Mouse (Mus musculus): Measurements from ENCODE around the gene Hoxd11. TPM values are rescaled to one million over a fixed set of nuclear protein-coding genes. Genes with fewer than 3 reads are reported as not detected.

Gene Hoxd11
- polyA plus RNA-seq, 1 experiment: not detected

- Histone ChIP-seq H3K4me3 (ENCODE audit: insufficient read depth, low read depth, low read length) (peak overlapping the region; percentile 36; the same call in 1 of the 2 replicates), H3K4me1 (ENCODE audit: control insufficient read depth, insufficient read depth, insufficient read length, low read length) (no peaks in the 10 kb centered on the region), H3K27ac (replicated peaks; ENCODE audit: low read depth, low read length) (no peak overlapping the region)
Observed at GRCm38 (mm10) chr2:74672481-74673362, 6.6 kb upstream of the Hoxd11 start.

- Histone ChIP-seq H3K4me1 (ENCODE audit: control insufficient read depth, insufficient read depth, insufficient read length, low read length) (no peaks in the 10 kb centered on the region), H3K27ac (replicated peaks; ENCODE audit: low read depth, low read length) (no peak overlapping the region), H3K4me3 (ENCODE audit: insufficient read depth, low read depth, low read length) (no peak overlapping the region)
Observed at GRCm38 (mm10) chr2:74673835-74674425, 5.4 kb upstream of the Hoxd11 start.

GRCm38 (mm10) chr2:74674881-74675665 is 4.3 kb upstream of the Hoxd11 start, which contains the start of gene Hoxd12:
Hoxd12 (plus strand) TSS chr2:74675013.
- Histone ChIP-seq H3K4me1 (ENCODE audit: control insufficient read depth, insufficient read depth, insufficient read length, low read length) (no peaks in the 10 kb centered on the region), H3K4me3 (ENCODE audit: insufficient read depth, low read depth, low read length) (no peak within 1 kb of the TSS), H3K27ac (replicated peaks; ENCODE audit: low read depth, low read length) (no peak within 1 kb of the TSS)

- Histone ChIP-seq H3K27ac (replicated peaks; ENCODE audit: low read depth, low read length) (no peak overlapping the region), H3K4me3 (ENCODE audit: insufficient read depth, low read depth, low read length) (no peak overlapping the region)
Observed at GRCm38 (mm10) chr2:74675666-74676282, 3.6 kb upstream of the Hoxd11 start.

GRCm38 (mm10) chr2:74676376-74677052 is 2.8 kb upstream of the Hoxd11 start:
- H3K27ac ChIP-seq (replicated peaks; ENCODE audit: low read depth, low read length): no peak overlapping the region
- H3K4me1 ChIP-seq (ENCODE audit: control insufficient read depth, insufficient read depth, insufficient read length, low read length): no peaks in the 10 kb centered on the region
- no peak overlapping the region for H3K4me3 ChIP-seq (ENCODE audit: insufficient read depth, low read depth, low read length)

More at GRCm38 (mm10) chr2:74675666-74676282, 3.6 kb upstream of the Hoxd11 start:
- no peaks in the 10 kb centered on the region for H3K4me1 ChIP-seq (ENCODE audit: control insufficient read depth, insufficient read depth, insufficient read length, low read length)

DNA sequence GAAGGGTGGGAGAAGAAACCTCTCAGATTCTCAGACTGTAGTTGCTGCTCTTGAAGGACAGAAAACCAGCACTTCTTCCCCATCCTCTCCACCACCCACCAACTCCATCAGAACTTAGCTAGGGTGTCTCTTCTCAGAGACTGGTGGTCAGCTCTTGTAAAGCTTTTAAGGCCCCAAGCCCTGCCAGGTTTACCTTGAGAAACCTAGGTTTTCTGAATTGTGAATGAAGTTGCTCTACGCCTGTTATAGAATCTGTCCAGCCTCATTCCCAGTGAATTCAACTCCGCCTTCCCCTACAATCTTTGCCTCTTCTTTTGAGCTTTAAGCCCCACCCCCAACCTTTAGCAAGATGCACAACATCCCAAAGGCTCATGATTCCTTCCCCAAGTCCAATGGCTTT is 2.3 kb upstream of the Hoxd11 start:
- no peaks in the 10 kb centered on the region; the same call in 1 of the 2 replicates for H3K4me1 ChIP-seq (ENCODE audit: control insufficient read depth, insufficient read depth, insufficient read length, low read length)
- H3K4me3 ChIP-seq (ENCODE audit: insufficient read depth, low read depth, low read length): no peak overlapping the region
- no peak overlapping the region for H3K27ac ChIP-seq (replicated peaks; ENCODE audit: low read depth, low read length)

DNA sequence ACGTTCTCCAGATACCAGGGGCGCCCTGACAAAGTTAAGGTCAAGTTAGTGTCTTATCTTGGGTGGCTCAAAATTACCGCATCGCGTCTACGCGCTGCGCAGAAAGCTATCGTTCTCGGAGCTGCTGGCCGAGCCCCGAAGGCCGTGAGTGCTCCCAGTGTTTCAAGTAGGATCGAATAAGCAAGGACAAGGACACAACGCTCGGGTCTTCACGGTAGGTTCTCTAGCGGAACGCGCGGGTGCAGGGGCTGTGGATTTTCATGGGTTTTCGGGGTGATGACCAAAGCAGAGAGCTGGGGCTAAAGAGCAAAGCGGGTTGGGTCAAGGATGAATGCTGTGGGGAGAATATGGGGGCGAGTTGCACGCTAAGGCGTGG is 227 bp downstream of the Hoxd11 start:
- H3K27ac ChIP-seq (replicated peaks; ENCODE audit: low read depth, low read length): no peak overlapping the region

GRCm38 (mm10) chr2:74679980-74680379 is 623 bp downstream of the Hoxd11 start:
- Histone ChIP-seq H3K4me1 (ENCODE audit: control insufficient read depth, insufficient read depth, insufficient read length, low read length) (no peaks in the 10 kb centered on the region; the same call in 1 of the 2 replicates), H3K27ac (replicated peaks; ENCODE audit: low read depth, low read length) (no peak overlapping the region), H3K4me3 (ENCODE audit: insufficient read depth, low read depth, low read length) (no peak overlapping the region)

More for the DNA sequence above, 227 bp downstream of the Hoxd11 start:
- Histone ChIP-seq H3K4me1 (ENCODE audit: control insufficient read depth, insufficient read depth, insufficient read length, low read length) (no peaks in the 10 kb centered on the region; the same call in 1 of the 2 replicates), H3K4me3 (ENCODE audit: insufficient read depth, low read depth, low read length) (no peak overlapping the region)

GRCm38 (mm10) chr2:74680561-74681398 is 1.4 kb downstream of the Hoxd11 start:
- H3K4me3 ChIP-seq (ENCODE audit: insufficient read depth, low read depth, low read length): no peak overlapping the region
- no peaks in the 10 kb centered on the region; the same call in 1 of the 2 replicates for H3K4me1 ChIP-seq (ENCODE audit: control insufficient read depth, insufficient read depth, insufficient read length, low read length)
- no peak overlapping the region for H3K27ac ChIP-seq (replicated peaks; ENCODE audit: low read depth, low read length)

DNA sequence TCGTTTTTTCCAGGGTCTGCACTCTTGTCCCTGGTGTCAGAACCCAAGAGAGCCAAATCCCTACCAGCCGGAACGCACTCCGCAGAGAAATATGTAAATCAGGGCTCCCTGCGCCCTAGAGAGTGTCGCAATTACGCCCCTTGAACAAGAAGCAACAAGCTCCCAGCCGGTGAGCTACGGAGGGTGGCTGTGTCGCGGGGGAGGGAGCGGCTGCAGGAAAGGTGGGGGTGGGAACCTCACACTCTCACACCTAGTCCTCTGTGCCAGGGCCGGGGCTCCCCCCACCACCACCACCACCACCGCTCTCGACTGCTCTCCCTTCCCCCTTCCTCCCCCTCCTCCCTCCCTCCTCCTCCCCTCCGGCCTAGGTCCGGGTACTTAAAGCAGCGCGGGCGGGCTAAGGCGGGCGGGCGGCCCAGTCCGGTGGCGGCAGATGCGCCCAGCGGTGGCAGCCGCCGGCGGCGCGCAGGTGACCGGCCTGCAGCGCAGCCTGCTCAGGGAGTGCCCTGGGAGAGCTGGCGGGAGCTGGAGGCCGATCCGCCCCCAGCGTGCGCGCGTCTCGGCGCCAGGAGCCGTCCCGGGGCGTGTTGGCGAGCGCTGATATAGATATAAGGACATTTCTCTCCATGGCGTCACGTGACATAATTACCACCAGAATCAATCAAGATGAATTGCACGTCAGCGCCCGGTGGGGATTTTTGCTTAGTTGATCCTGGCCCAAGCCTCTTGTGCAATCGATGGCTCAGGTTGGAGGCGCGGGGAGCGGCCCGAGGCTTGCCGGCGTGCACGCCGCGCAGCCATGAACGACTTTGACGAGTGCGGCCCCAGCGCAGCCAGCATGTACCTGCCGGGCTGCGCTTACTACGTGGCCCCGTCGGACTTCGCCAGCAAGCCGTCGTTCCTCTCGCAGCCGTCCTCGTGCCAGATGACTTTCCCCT is 2.5 kb downstream of the Hoxd11 start:
- Histone ChIP-seq H3K4me3 (ENCODE audit: insufficient read depth, low read depth, low read length) (peak overlapping the region; percentile 37), H3K4me1 (ENCODE audit: control insufficient read depth, insufficient read depth, insufficient read length, low read length) (no peaks in the 10 kb centered on the region; the same call in 1 of the 2 replicates), H3K27ac (replicated peaks; ENCODE audit: low read depth, low read length) (no peak overlapping the region)

DNA sequence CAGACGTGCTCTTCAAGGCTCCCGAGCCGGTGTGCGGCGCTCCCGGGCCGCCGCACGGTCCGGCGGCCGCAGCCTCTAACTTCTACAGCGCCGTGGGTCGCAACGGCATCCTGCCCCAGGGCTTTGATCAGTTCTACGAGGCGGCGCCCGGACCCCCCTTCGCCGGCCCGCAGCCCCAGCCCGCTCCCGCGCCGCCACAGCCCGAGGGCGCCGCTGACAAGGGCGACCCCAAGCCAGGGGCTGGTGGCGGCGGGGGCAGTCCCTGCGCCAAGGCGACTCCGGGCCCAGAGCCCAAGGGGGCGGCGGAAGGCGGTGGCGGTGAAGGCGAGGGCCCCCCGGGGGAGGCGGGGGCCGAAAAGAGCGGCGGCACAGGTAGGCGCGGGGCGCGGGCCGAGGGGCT is 3.4 kb downstream of the Hoxd11 start:
- no peak overlapping the region for H3K4me3 ChIP-seq (ENCODE audit: insufficient read depth, low read depth, low read length)
- no peak overlapping the region for H3K27ac ChIP-seq (replicated peaks; ENCODE audit: low read depth, low read length)
- H3K4me1 ChIP-seq (ENCODE audit: control insufficient read depth, insufficient read depth, insufficient read length, low read length): no peaks in the 10 kb centered on the region; the same call in 1 of the 2 replicates

GRCm38 (mm10) chr2:74683471-74683951 is 4.2 kb downstream of the Hoxd11 start:
- Histone ChIP-seq H3K4me1 (ENCODE audit: control insufficient read depth, insufficient read depth, insufficient read length, low read length) (no peaks in the 10 kb centered on the region; the same call in 1 of the 2 replicates), H3K27ac (replicated peaks; ENCODE audit: low read depth, low read length) (no peak overlapping the region), H3K4me3 (ENCODE audit: insufficient read depth, low read depth, low read length) (no peak overlapping the region)
